Mouse (Mus musculus): ENCODE results near the gene Mymk.

Gene Mymk

DNA sequence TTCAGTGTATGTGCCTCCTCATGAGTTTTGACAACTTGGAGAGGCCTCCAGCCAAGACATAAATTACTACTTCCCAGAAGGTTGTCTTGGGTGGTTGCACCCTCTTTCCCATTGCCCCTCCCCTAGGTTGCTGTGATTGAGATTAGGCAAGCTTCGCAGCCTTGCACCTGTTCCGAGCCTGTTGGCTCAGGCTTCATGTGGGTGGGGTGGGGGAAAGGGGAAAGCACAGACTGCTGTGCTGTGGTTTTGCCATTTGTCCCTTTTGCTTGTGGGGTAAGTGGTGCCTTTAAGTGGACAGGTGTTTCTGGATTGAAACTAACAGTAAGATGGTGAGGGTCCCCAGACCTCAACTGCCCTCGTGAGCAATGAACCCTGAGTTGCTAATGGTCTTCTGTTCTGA is 36.0 kb downstream of the Mymk start:
- no peak for DNase-seq (ENCODE audit: low read depth, low spot score)

DNA sequence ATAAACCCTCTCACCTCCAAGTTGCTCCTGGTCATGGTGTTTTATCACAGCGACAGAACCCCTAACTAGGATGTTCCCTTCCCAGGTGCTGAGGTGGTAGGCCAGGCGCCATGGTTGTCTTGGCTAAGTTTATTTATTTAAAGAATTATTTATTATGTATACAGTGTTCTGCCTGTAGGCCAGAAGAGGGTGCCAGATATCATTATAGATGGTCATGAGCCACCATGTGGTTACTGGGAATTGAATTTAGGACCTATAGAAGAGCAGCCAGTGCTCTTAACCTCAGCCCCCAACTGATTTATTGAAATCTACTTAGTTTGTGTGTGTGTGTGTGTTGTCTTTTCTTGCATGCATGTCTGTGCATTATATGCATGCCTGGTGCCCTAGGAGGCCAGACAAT is 39.6 kb downstream of the Mymk start:
- no peak for DNase-seq (ENCODE audit: low read depth, low spot score)

DNA sequence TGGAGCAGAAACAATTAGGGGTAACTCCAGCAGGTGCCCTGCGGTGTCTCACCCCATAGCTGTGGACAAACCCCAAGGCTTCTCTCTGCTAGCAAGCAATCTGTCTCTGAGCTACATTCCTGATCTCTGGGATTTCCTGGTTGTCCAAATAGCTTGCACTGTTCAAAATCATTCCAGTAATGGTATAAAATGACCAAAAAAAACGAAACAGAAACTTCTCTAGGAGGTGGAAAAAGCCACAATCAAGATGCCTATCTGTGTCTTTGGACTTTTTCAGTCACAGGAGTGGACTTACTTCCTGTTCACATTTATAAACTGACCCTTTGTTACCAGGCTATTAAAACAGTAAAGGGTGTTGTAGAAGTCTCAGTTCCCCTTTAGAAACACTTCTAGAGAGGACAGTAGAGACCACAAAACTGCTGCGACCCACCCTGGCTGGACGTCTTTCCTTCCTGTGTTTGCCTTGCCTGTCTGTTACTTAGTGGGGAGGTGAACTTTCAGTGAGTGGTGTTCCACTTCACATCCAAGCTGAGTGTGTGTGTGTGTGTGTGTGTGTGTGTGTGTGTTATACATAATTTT is 43.5 kb downstream of the Mymk start:
- DNase-seq (ENCODE audit: low read depth, low spot score): no peak

DNA sequence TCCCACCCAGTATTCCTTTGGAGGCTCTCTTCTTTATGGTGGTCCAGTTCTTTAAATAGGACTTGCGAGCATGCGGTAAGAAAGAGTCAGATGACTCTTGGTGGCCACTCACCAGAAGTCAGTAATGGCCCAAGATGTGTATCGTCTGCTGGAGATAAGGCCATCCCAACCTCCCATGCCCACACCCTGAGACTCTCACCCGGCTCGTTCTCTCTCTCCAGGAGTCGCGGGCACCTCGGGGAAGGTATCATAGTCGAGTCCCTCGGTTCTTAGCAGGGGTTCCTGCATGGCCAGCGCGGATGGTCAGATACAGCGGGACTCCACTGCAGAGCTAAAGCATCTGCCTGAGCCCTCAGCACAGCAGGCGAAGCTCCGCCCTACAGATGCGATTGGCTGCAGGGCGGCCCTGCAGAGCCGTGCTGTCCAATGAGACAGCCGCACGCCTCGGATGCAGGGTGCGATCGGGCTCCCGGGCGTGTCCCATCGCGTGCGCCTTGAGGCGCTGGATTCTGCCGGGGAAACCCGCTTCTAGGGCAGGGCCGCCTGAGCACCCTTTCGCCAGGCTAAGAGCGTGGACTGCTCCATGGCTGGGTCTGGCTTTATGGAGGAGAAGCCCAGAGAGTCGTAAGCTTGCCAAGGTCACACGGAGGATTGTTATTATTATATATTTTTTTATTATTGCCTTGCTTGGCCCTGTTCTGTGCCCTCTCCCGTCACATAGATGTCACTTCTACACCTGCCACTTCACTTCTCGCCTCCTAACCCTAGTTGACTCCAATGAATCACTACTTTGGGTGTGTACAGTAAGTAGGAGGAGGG is 44.2 kb downstream of the Mymk start, which contains the start of gene Slc2a6:
Gene Slc2a6 (minus strand): TSS at position 381 of the 819 bp plus-strand sequence.
- DNase-seq (ENCODE audit: low read depth, low spot score): peak; percentile 74

DNA sequence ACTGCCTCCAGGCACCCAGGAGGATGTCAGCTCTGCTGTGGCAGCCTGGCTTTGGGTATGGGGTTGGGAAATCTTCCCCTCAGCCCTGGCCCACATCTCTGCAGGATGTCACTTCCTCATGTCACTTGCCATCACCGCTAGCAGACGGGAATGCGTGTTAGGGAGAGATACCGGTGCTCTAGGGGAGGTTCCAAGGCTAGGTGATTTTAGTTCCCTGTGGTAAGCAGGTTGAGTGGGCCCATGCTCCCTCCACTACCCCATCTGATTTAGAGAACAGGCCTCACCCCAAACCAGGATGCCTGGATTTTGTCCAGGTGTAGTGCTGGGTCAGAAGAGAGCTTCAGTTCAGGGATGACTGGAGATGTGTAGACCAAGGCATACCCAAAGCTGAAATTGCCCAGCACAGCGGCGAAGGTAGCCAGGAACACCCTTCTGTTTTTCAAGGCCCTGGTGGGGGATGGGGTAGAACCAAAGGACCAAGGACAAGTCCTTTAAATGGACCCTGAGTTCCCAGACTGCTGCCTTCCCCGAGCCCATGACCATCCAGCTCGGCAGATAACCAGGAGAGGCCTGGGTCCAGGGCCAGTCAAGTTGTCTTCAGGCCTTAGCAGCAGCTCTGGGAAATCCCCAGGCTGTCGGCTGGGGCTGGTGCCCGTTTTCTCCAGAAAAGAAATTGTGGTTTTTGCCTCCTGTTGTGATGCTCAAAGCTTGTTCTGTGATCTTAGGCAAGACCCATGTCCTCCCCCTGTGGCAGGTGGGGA is 44.9 kb downstream of the Mymk start:
- no peak for DNase-seq (ENCODE audit: low read depth, low spot score)

DNA sequence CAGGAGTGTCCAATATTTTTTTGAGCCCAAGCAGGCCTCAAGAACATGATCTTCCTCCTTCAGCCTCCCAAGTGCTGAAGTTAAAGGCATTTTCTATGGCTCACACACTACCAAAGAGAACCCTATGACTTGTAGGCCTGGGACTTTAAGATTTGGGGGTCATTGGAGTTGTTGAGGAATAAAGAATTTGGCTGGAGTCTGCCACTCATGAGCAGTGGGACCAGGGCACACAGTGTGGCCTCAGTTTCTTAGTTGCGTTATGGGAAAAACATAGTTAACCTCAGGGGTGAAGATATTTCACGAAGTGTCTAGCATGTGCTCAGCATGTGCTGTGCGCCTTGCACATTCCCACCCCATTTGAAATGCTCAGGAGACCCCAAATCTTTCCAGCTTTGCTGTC is 45.6 kb downstream of the Mymk start:
- no peak for DNase-seq (ENCODE audit: low read depth, low spot score)

DNA sequence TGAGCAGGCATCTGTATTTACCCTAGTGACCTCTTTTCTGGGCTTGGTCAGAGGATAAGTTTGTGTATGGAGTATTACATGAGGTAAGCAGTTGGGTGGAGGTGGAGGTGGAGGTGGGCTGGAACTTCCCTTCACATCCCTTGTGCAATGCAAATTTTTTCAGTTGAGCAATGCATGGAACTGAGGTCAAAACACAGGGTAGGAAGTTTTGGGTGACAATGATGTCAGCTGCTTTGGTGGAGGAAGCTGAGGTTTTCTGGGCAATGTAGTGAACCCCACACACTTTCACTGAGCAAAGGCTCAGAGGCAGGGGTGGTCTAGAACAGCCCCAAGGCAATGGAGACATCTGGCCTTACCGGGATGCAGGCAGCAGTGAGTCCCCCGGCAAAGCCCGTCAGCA is 46.4 kb downstream of the Mymk start:
- DNase-seq (ENCODE audit: low read depth, low spot score): no peak

DNA sequence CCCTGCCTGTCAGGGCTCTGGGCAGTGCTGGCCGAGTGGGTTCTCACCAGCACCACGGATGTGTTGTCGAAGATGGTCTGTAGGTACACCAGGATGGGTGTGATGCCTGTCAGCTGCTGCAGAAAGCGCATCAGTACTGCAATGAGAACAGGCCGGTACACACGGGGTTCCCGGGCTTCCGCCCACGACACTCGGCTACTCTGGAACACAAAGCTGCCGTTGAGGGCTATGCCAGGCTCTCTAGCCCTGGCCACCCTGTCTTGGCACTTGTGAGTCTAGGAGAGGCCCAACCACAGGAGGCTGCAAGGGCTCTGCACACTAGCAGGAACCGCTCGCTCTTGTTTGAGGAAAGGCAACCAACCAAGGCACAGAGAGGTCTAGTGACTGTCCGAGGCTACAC is 47.8 kb downstream of the Mymk start:
- DNase-seq (ENCODE audit: low read depth, low spot score): no peak

DNA sequence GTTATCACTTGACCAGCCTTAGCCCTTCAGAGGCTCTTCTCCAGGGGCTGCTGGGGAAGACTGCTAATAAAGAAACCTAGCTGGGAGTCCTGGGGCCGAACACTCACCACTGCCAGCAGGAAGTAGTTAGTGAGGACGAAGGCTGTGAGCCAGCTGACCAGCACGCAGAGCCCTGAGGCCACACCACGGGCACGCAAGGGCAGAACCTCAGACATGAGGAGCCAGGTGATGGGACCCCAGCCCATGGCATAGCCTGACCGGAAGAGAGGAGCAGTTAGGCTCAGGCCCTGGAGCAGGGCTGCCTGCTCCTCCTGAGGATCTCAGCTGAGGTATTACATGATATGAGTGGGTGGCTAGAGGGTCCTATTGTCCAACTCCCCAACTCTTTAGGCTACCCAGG is 49.4 kb downstream of the Mymk start:
- no peak for DNase-seq (ENCODE audit: low read depth, low spot score)

DNA sequence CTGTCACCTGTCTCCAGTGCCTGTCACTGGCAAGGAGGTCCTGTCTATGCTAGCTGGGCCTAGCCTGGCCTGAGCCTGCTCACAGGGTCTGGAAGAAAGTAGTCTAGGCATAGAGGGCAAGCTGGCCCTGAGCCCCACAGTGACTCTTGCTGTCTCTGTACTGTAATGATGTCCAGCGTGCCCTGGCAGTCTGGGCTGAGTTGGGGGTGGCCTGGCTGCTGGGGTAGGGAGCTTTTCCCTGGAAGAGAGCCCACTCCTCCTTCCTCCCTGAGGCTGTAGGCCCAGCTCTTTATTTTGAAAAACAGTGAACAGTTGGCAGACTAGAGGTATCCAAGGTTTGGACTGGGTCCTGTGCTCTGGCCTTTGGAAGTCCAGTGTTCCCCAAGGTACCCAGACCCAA is 50.9 kb downstream of the Mymk start:
- no peak for DNase-seq (ENCODE audit: low read depth, low spot score)

DNA sequence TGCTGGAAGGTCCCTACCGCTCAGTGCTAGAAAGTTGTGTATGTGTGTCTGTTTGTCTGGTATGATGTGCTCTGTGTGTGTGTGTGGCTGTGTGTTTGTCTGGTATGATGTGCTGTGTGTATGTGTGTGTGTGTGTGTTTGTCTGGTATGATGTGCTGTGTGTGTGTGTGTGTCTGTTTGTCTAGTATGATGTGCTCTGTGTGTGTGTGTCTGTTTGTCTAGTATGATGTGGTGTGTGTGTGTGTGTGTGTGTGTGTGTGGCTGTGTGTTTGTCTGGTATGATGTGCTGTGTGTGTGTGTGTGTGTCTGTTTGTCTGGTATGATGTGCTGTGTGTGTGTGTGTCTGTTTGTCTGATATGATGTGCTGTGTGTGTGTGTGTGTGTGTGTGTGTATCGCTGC is 52.4 kb downstream of the Mymk start:
- DNase-seq (ENCODE audit: low read depth, low spot score): no peak

DNA sequence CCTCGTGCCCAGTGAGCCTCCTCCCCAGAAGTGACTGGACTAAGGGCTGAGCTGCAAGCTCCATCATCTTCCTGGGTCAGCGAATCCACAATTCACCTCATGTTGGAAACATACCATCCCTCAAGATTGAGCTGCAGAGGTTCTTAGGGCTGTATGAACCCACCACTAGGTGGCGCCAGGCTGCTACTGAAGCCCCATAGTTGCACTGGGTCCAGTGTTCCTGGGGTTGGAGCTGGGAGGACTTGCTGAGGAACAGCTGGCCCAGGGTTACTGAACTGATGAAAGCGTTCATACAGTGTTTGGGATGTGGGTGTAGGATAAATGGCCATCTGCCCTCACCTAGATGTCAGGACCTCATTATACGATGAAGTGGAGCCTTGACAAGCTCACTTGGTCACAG is 54.2 kb downstream of the Mymk start:
- DNase-seq (ENCODE audit: low read depth, low spot score): peak; percentile 44

Measured in embryo, embryonic 11.5 days (tissue).